Mouse (Mus musculus) heart, embryonic 14.5 days (tissue): ENCODE results near the gene Col25a1. TPM values are rescaled to one million over a fixed set of nuclear protein-coding genes. Genes with fewer than 3 reads are reported as not detected.
A peak's percentile ranks its signal among the peaks of the same experiment; 100 is the strongest.

Source experiments
- ATAC-seq: fragments of 200-750 bp; cut with Nextera tagmentation; 2 replicates; pipeline ENCODE4 v1.8.0; 2017; ENCODE audit warnings: low read depth, moderate TSS enrichment; ENCODE audit not compliant: insufficient number of reproducible peaks, insufficient read depth, low FRiP score
- H3K27ac ChIP-seq, 2 experiments: fragments of 200-500 bp in 1 of 2; fragments of 300-500 bp in 1 of 2; sonication (generic) in 1 of 2; replicated peaks in 1 of 2; 2 replicates each; pipeline ENCODE4 v1.5.1; 2012 to 2014; ENCODE audit warnings: low read depth in 2 of 2, low read length in 2 of 2, control low read depth in 1 of 2, mild to moderate bottlenecking in 1 of 2, mixed read lengths in 1 of 2; ENCODE audit not compliant: control insufficient read depth in 1 of 2, insufficient read depth in 1 of 2
- H3K27me3 ChIP-seq: fragments of 300-500 bp; sonication (generic); 2 replicates; pipeline ENCODE4 v1.6.1; 2014; ENCODE audit warnings: mild to moderate bottlenecking, low read length, control low read depth; ENCODE audit not compliant: control insufficient read depth, insufficient read depth
- H3K36me3 ChIP-seq: fragments of 300-500 bp; sonication (generic); 2 replicates; pipeline ENCODE4 v1.6.1; 2014; ENCODE audit warnings: mild to moderate bottlenecking, control low read depth, low read length, mixed read lengths; ENCODE audit not compliant: control insufficient read depth, insufficient read depth
- H3K4me1 ChIP-seq, 2 experiments: fragments of 200-500 bp in 1 of 2; fragments of 300-500 bp in 1 of 2; sonication (generic) in 1 of 2; 2 replicates each; pipeline ENCODE4 v1.6.1; 2012 to 2014; ENCODE audit warnings: low read length in 2 of 2, control low read depth in 1 of 2, mixed read lengths in 1 of 2; ENCODE audit not compliant: control insufficient read depth in 2 of 2, insufficient read depth in 2 of 2
- H3K4me2 ChIP-seq: fragments of 300-500 bp; sonication (generic); 2 replicates; pipeline ENCODE4 v1.6.1; 2014; ENCODE audit warnings: mild to moderate bottlenecking, low read length
- H3K4me3 ChIP-seq, 2 experiments: fragments of 200-500 bp in 1 of 2; fragments of 300-500 bp in 1 of 2; sonication (generic) in 1 of 2; 2 replicates each; pipeline ENCODE4 v1.5.1; 2012 to 2014; ENCODE audit warnings: low read length in 2 of 2, mild to moderate bottlenecking in 2 of 2, control low read depth in 1 of 2, low read depth in 1 of 2, moderate library complexity in 1 of 2; ENCODE audit not compliant: control insufficient read depth in 1 of 2, insufficient read depth in 1 of 2
- H3K9ac ChIP-seq: fragments of 300-500 bp; sonication (generic); 2 replicates; pipeline ENCODE4 v1.6.1; 2014; ENCODE audit warnings: mild to moderate bottlenecking, low read length
- H3K9me3 ChIP-seq: fragments of 300-500 bp; sonication (generic); 2 replicates; pipeline ENCODE4 v1.6.1; 2016; ENCODE audit warnings: low read length, control low read depth; ENCODE audit not compliant: control insufficient read depth
- WGBS: fragments of 180-500 bp; shearing (Covaris S2); extraction: QIAGEN DNeasy Blood & Tissue Kit; methylation state at CpG from one replicate; pipeline ENCODE4 v1.1.7; 2014; 5-methylcytosine and 5-hydroxymethylcytosine counted together
- polyA plus RNA-seq: library from polyadenylated mRNA; unstranded; fragments of >200 nt; fragmentation: Nextera tagmentation; extraction: Ambion mirVana; gene quantifications from 2 replicates; pipeline ENCODE4 v1.2.1, GENCODE M21; 2014

Col25a1 gene
- polyA plus RNA-seq, 1 experiment from 2014 or later = 2.3 TPM

DNA sequence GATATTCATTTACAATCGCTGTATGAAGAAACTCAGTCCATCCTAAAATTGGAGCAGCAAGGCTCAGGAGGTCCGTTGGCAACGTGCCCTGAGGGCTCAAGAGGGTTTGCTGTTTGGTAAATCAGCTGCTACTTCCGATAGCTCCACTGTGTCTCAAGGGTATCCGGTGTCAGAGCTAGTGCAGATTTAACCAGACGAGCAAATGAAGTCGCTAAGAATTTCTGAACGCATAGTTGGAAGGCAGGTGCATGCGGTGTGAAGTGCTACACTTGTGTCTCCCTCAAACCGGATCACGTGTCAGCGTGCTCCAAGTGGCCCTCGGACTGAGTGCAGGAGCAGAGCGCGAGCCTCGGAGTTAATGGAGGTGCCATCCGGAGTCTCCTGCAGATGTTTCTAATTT is 448.2 kb downstream of the Col25a1 start:
- WGBS = 29% methylated on average over 17 of the region's 17 CpGs
- ATAC-seq = no peak; the same call in 1 of the 2 replicates

DNA sequence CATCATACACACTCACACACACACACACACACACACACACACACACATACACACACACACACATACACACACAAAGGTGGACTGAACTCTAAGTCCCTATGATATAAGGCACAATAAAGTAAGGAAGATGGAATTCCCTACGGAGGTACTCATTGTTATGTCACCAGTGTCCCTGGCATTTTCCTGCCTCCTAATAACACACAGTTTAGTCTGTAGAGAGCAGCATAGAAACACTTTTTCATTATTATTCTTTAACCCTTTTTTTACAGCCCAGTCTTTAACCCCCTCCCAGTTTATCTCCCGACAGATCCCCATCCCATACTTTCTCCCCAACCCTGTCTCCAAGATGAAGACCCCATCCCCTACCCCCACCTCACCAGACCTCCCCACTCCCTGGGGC is 450.3 kb downstream of the Col25a1 start:
- no peak for ATAC-seq
- peaks cover 2% of the 10 kb centered on the region; the same call in 1 of the 2 replicates for H3K9me3 ChIP-seq
- H3K4me1 ChIP-seq = peaks cover 0 to 5% of the 10 kb centered on the region in 2 experiments; a peak in 1 of 4 replicates
- no peak overlapping the region for H3K27ac ChIP-seq
- no peaks in the 10 kb centered on the region for H3K27me3 ChIP-seq
- no peak overlapping the region for H3K4me3 ChIP-seq
- 84% methylated on average over 2 of the region's 2 CpGs for WGBS
- H3K9ac ChIP-seq = no peak overlapping the region
- H3K4me2 ChIP-seq = no peak overlapping the region
- H3K36me3 ChIP-seq = no peaks in the 10 kb centered on the region

More for the DNA sequence above, 448.2 kb downstream of the Col25a1 start:
- Histone ChIP-seq H3K9me3 (peaks cover 3% of the 10 kb centered on the region; the same call in 1 of the 2 replicates), H3K4me1 (peaks cover 0 to 5% of the 10 kb centered on the region in 2 experiments; a peak in 1 of 4 replicates), H3K36me3 (no peaks in the 10 kb centered on the region), H3K4me2 (peak overlapping the region; percentile 45), H3K9ac (no peak overlapping the region), H3K27ac (no peak overlapping the region), H3K4me3 (no peak overlapping the region), H3K27me3 (no peaks in the 10 kb centered on the region)

DNA sequence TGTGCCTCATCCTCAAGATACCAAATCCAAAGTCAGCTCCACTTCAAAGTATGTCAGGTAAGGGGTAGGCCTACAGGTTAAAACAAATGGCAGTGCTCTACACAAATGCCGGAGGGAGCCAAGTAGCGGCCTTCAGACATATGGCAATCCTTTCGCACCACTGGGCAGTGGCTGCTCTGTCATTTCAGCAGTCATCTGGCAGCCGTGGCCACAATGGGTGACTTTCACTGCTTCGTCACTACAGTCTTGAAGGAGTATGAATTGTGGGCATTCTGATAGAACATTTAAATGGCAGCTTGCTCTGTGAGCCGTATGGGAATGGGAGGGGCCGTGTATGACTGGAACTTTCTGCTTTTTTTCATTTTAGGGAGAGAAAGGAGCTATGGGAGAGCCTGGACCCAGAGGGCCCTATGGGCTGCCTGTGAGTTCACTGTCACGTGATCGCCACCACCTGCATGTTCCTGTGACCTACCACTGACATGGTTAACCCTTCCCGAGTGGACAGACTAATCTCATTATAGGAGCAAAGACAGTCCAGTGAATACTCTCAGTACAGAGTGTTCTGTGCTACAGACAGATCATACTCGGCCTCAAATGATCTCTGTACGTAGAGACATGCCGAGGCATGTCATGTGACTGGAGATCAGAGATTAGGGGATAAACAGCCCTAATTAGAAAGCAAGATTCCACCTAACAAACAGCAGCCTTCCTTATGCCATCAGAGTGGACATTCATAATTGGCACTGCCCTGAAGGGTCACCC is 451.8 kb downstream of the Col25a1 start:
- ATAC-seq = no peak
- peaks cover 0 to 5% of the 10 kb centered on the region in 2 experiments; a peak in 1 of 4 replicates for H3K4me1 ChIP-seq
- 81% methylated on average over 13 of the region's 13 CpGs for WGBS
- H3K9me3 ChIP-seq = no peaks in the 10 kb centered on the region
- H3K27me3 ChIP-seq = no peaks in the 10 kb centered on the region
- no peak overlapping the region for H3K4me3 ChIP-seq
- H3K4me2 ChIP-seq = no peak overlapping the region
- H3K27ac ChIP-seq = no peak overlapping the region
- H3K36me3 ChIP-seq = no peaks in the 10 kb centered on the region
- H3K9ac ChIP-seq = no peak overlapping the region

DNA sequence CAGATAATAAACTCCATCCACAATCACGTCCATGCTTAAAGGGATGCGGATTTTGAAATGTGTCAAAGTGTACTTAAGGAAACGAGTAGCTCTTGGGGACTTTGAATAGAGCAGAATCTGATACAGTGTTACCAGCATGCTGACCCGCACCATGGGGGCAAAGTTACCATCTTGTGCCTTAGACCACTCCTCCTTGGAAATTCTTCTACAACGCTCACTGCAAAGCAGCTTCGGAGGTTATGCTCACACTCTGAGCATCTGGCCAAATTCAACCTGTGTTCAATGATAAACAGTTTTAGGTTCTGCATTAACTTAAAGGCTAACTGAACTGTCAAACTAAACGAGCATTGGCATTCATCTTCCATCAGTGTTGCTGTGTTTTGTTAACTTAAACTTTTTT is 452.7 kb downstream of the Col25a1 start:
- Histone ChIP-seq H3K27ac (no peak overlapping the region), H3K4me3 (no peak overlapping the region), H3K4me1 (peaks cover 0 to 5% of the 10 kb centered on the region in 2 experiments; a peak in 1 of 4 replicates), H3K9me3 (no peaks in the 10 kb centered on the region), H3K4me2 (no peak overlapping the region), H3K27me3 (no peaks in the 10 kb centered on the region), H3K36me3 (no peaks in the 10 kb centered on the region), H3K9ac (no peak overlapping the region)
- 81% methylated on average over 7 of the region's 7 CpGs for WGBS
- ATAC-seq = no peak

DNA sequence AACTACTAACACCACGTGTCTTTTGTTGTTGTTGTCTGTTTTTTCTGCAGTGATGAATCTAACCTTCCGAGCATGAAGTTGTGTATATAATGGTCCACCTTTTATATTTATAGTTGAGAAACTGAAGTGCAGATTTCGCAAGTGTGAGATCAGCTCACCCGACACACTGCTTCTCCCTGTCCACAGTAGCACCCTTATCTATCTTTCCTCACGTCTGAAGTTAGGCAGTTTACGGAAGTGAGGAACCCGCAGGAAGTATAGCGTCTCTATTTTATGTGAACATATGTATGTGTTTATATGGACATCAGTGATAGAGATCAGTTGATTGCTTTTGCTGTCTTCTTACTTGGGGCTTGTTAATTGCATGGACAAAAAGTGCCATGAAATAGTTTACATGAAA is 463.7 kb downstream of the Col25a1 start:
- H3K4me2 ChIP-seq = peak overlapping the region; percentile 38
- H3K4me1 ChIP-seq = peaks cover 8 to 14% of the 10 kb centered on the region in 2 experiments
- H3K9me3 ChIP-seq = no peaks in the 10 kb centered on the region
- H3K36me3 ChIP-seq = no peaks in the 10 kb centered on the region
- no peak overlapping the region for H3K27ac ChIP-seq
- H3K9ac ChIP-seq = no peak overlapping the region
- H3K27me3 ChIP-seq = no peaks in the 10 kb centered on the region
- no peak overlapping the region for H3K4me3 ChIP-seq
- WGBS = 20% methylated on average over 8 of the region's 8 CpGs
- ATAC-seq = no peak

DNA sequence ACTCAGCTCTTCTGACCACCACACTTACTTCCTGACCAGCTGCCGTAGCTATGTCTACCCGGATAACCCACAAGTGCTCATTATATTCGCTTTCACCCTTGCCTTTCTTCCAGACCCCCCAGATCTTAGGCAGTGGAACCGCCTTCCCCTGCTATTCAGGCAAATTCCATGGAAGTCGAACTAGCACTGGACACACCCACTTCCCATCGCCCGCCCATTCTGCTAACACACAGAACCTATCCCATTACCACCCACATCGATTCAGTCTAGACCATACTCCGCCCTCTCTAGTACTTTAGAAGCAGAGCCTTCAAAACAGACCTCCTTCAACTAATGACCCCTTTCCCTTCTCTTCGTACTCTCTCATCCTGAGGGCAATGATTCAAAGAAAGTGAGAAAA is 470.2 kb downstream of the Col25a1 start:
- H3K36me3 ChIP-seq = no peaks in the 10 kb centered on the region
- no peaks in the 10 kb centered on the region for H3K4me1 ChIP-seq
- H3K27me3 ChIP-seq = no peaks in the 10 kb centered on the region
- H3K4me2 ChIP-seq = no peak overlapping the region
- H3K9me3 ChIP-seq = no peaks in the 10 kb centered on the region
- no peak overlapping the region for H3K4me3 ChIP-seq
- no peak for ATAC-seq
- no peak overlapping the region for H3K27ac ChIP-seq
- H3K9ac ChIP-seq = no peak overlapping the region
- WGBS = 77% methylated on average over 10 of the region's 10 CpGs

DNA sequence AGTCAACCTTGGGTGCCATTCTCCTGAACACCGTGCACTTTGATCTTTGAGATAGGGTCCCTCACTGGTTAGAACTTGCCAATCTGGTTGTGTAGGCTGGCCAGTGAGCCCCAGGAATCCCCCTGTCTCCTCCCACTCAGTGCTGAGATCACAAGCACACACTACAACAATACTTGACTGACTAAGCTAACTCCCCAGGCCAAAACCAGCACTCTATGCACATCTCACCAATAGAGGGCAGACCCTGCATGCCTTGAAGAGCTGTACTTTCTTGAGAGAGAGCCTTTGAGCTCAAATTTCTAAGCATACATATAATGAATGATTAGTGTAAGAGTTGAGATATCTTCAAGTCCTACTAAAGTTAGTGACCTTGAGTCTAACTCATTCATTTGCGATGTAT is 476.6 kb downstream of the Col25a1 start:
- no peak for ATAC-seq

More for the DNA sequence above, 476.6 kb downstream of the Col25a1 start:
- H3K4me2 ChIP-seq = no peak overlapping the region
- no peaks in the 10 kb centered on the region for H3K27me3 ChIP-seq
- no peaks in the 10 kb centered on the region for H3K36me3 ChIP-seq
- 65% methylated on average over 2 of the region's 2 CpGs for WGBS
- H3K9me3 ChIP-seq = no peaks in the 10 kb centered on the region
- no peak overlapping the region for H3K4me3 ChIP-seq
- no peaks in the 10 kb centered on the region for H3K4me1 ChIP-seq
- H3K9ac ChIP-seq = no peak overlapping the region
- no peak overlapping the region for H3K27ac ChIP-seq
